Mouse (Mus musculus): ENCODE data around the gene Erg. TPM values are rescaled to one million over a fixed set of nuclear protein-coding genes. Genes with fewer than 3 reads are reported as not detected.

The Erg gene
- polyA plus RNA-seq, 1 experiment from 2014 or later = 1.4 TPM

GRCm38 (mm10) chr16:95478558-95478957 lies 107.8 kb downstream of the Erg start:
- WGBS = 86% methylated on average over 5 of the region's 5 CpGs
- no peak for ATAC-seq
- no peak overlapping the region for H3K4me3 ChIP-seq (ENCODE audit: low read depth, low read length)
- no peak overlapping the region for H3K27ac ChIP-seq (ENCODE audit: low read length)
- no peaks in the 10 kb centered on the region; the same call in 1 of the 2 replicates for H3K9me3 ChIP-seq (replicated peaks; ENCODE audit: control insufficient read depth, low read length, poor library complexity, severe bottlenecking)
- no peaks in the 10 kb centered on the region for H3K36me3 ChIP-seq (ENCODE audit: control insufficient read depth, insufficient read depth, low read length)
- no peak overlapping the region for H3K9ac ChIP-seq (ENCODE audit: low read depth, low read length)
- H3K4me1 ChIP-seq (ENCODE audit: control insufficient read depth, insufficient read depth, low read length) = no peaks in the 10 kb centered on the region
- H3K27me3 ChIP-seq (ENCODE audit: control insufficient read depth, insufficient read depth, low read depth, low read length) = no peaks in the 10 kb centered on the region
- no peak overlapping the region for H3K4me2 ChIP-seq (ENCODE audit: low read length)

GRCm38 (mm10) chr16:95475041-95475440 lies 111.4 kb downstream of the Erg start:
- no peaks in the 10 kb centered on the region for H3K27me3 ChIP-seq (ENCODE audit: control insufficient read depth, insufficient read depth, low read depth, low read length)
- WGBS = 85% methylated on average over 3 of the region's 3 CpGs
- no peak overlapping the region for H3K4me2 ChIP-seq (ENCODE audit: low read length)
- H3K9ac ChIP-seq (ENCODE audit: low read depth, low read length) = no peak overlapping the region
- no peaks in the 10 kb centered on the region for H3K4me1 ChIP-seq (ENCODE audit: control insufficient read depth, insufficient read depth, low read length)
- H3K27ac ChIP-seq (ENCODE audit: low read length) = no peak overlapping the region
- H3K36me3 ChIP-seq (ENCODE audit: control insufficient read depth, insufficient read depth, low read length) = no peaks in the 10 kb centered on the region
- ATAC-seq = no peak
- H3K4me3 ChIP-seq (ENCODE audit: low read depth, low read length) = no peak overlapping the region
- no peaks in the 10 kb centered on the region; the same call in 1 of the 2 replicates for H3K9me3 ChIP-seq (replicated peaks; ENCODE audit: control insufficient read depth, low read length, poor library complexity, severe bottlenecking)

- Histone ChIP-seq H3K4me3 (ENCODE audit: low read depth, low read length) (no peak overlapping the region), H3K27me3 (ENCODE audit: control insufficient read depth, insufficient read depth, low read depth, low read length) (no peaks in the 10 kb centered on the region), H3K4me2 (ENCODE audit: low read length) (no peak overlapping the region), H3K27ac (ENCODE audit: low read length) (no peak overlapping the region), H3K4me1 (ENCODE audit: control insufficient read depth, insufficient read depth, low read length) (no peaks in the 10 kb centered on the region), H3K9ac (ENCODE audit: low read depth, low read length) (no peak overlapping the region), H3K36me3 (ENCODE audit: control insufficient read depth, insufficient read depth, low read length) (no peaks in the 10 kb centered on the region), H3K9me3 (replicated peaks; ENCODE audit: control insufficient read depth, low read length, poor library complexity, severe bottlenecking) (no peaks in the 10 kb centered on the region; the same call in 1 of the 2 replicates)
- 93% methylated on average over 3 of the region's 3 CpGs for WGBS
- no peak for ATAC-seq
Observed at GRCm38 (mm10) chr16:95473946-95474345, 112.4 kb downstream of the Erg start.

GRCm38 (mm10) chr16:95472771-95473170 lies 113.6 kb downstream of the Erg start:
- WGBS = 90% methylated on average over 11 of the region's 11 CpGs
- no peak for ATAC-seq
- Histone ChIP-seq H3K4me2 (ENCODE audit: low read length) (no peak overlapping the region), H3K4me3 (ENCODE audit: low read depth, low read length) (no peak overlapping the region), H3K27ac (ENCODE audit: low read length) (no peak overlapping the region), H3K4me1 (ENCODE audit: control insufficient read depth, insufficient read depth, low read length) (peaks cover 8% of the 10 kb centered on the region; the same call in 1 of the 2 replicates), H3K36me3 (ENCODE audit: control insufficient read depth, insufficient read depth, low read length) (no peaks in the 10 kb centered on the region), H3K9me3 (replicated peaks; ENCODE audit: control insufficient read depth, low read length, poor library complexity, severe bottlenecking) (no peaks in the 10 kb centered on the region; the same call in 1 of the 2 replicates), H3K9ac (ENCODE audit: low read depth, low read length) (no peak overlapping the region), H3K27me3 (ENCODE audit: control insufficient read depth, insufficient read depth, low read depth, low read length) (no peaks in the 10 kb centered on the region)

- Histone ChIP-seq H3K27me3 (ENCODE audit: control insufficient read depth, insufficient read depth, low read depth, low read length) (no peaks in the 10 kb centered on the region), H3K27ac (ENCODE audit: low read length) (no peak overlapping the region), H3K36me3 (ENCODE audit: control insufficient read depth, insufficient read depth, low read length) (no peaks in the 10 kb centered on the region), H3K4me1 (ENCODE audit: control insufficient read depth, insufficient read depth, low read length) (peaks cover 8% of the 10 kb centered on the region; the same call in 1 of the 2 replicates), H3K9me3 (replicated peaks; ENCODE audit: control insufficient read depth, low read length, poor library complexity, severe bottlenecking) (no peaks in the 10 kb centered on the region; the same call in 1 of the 2 replicates), H3K4me2 (ENCODE audit: low read length) (no peak overlapping the region), H3K9ac (ENCODE audit: low read depth, low read length) (no peak overlapping the region), H3K4me3 (ENCODE audit: low read depth, low read length) (no peak overlapping the region)
- ATAC-seq = no peak
- 70% methylated on average over 9 of the region's 9 CpGs for WGBS
Observed at GRCm38 (mm10) chr16:95469262-95470139, 116.9 kb downstream of the Erg start.

- peaks cover 8% of the 10 kb centered on the region; the same call in 1 of the 2 replicates for H3K4me1 ChIP-seq (ENCODE audit: control insufficient read depth, insufficient read depth, low read length)
- 88% methylated on average over 2 of the region's 2 CpGs for WGBS
- 0 out of 2 replicates have a peak overlapping the region, but pooled peaks have one; percentile 26 for H3K27ac ChIP-seq (ENCODE audit: low read length)
- ATAC-seq = peak; percentile 54; the same call in 1 of the 2 replicates
- no peak overlapping the region for H3K4me3 ChIP-seq (ENCODE audit: low read depth, low read length)
- no peaks in the 10 kb centered on the region for H3K9me3 ChIP-seq (replicated peaks; ENCODE audit: control insufficient read depth, low read length, poor library complexity, severe bottlenecking)
- no peak overlapping the region for H3K9ac ChIP-seq (ENCODE audit: low read depth, low read length)
- H3K36me3 ChIP-seq (ENCODE audit: control insufficient read depth, insufficient read depth, low read length) = no peaks in the 10 kb centered on the region
- H3K4me2 ChIP-seq (ENCODE audit: low read length) = no peak overlapping the region
- H3K27me3 ChIP-seq (ENCODE audit: control insufficient read depth, insufficient read depth, low read depth, low read length) = no peaks in the 10 kb centered on the region
Observed at GRCm38 (mm10) chr16:95467893-95468292, 118.5 kb downstream of the Erg start.

GRCm38 (mm10) chr16:95466548-95466947 lies 119.8 kb downstream of the Erg start:
- H3K4me1 ChIP-seq (ENCODE audit: control insufficient read depth, insufficient read depth, low read length) = peaks cover 8% of the 10 kb centered on the region; the same call in 1 of the 2 replicates
- H3K9ac ChIP-seq (ENCODE audit: low read depth, low read length) = no peak overlapping the region
- no peak overlapping the region for H3K27ac ChIP-seq (ENCODE audit: low read length)
- H3K4me2 ChIP-seq (ENCODE audit: low read length) = no peak overlapping the region
- 92% methylated on average over 1 of the region's 1 CpGs for WGBS
- no peaks in the 10 kb centered on the region for H3K9me3 ChIP-seq (replicated peaks; ENCODE audit: control insufficient read depth, low read length, poor library complexity, severe bottlenecking)
- peak; percentile 66; the same call in 1 of the 2 replicates for ATAC-seq
- no peaks in the 10 kb centered on the region for H3K36me3 ChIP-seq (ENCODE audit: control insufficient read depth, insufficient read depth, low read length)
- no peak overlapping the region for H3K4me3 ChIP-seq (ENCODE audit: low read depth, low read length)
- no peaks in the 10 kb centered on the region for H3K27me3 ChIP-seq (ENCODE audit: control insufficient read depth, insufficient read depth, low read depth, low read length)

GRCm38 (mm10) chr16:95464609-95465008 lies 121.8 kb downstream of the Erg start:
- Histone ChIP-seq H3K4me3 (ENCODE audit: low read depth, low read length) (no peak overlapping the region), H3K9ac (ENCODE audit: low read depth, low read length) (no peak overlapping the region), H3K27me3 (ENCODE audit: control insufficient read depth, insufficient read depth, low read depth, low read length) (no peaks in the 10 kb centered on the region), H3K36me3 (ENCODE audit: control insufficient read depth, insufficient read depth, low read length) (no peaks in the 10 kb centered on the region), H3K27ac (ENCODE audit: low read length) (no peak overlapping the region), H3K4me2 (ENCODE audit: low read length) (no peak overlapping the region), H3K4me1 (ENCODE audit: control insufficient read depth, insufficient read depth, low read length) (peaks cover 8% of the 10 kb centered on the region; the same call in 1 of the 2 replicates), H3K9me3 (replicated peaks; ENCODE audit: control insufficient read depth, low read length, poor library complexity, severe bottlenecking) (no peaks in the 10 kb centered on the region)
- ATAC-seq = no peak
- WGBS = 64% methylated on average over 8 of the region's 8 CpGs

GRCm38 (mm10) chr16:95463796-95464195 lies 122.6 kb downstream of the Erg start:
- no peak overlapping the region for H3K4me3 ChIP-seq (ENCODE audit: low read depth, low read length)
- ATAC-seq = no peak
- no peak overlapping the region for H3K9ac ChIP-seq (ENCODE audit: low read depth, low read length)
- H3K4me1 ChIP-seq (ENCODE audit: control insufficient read depth, insufficient read depth, low read length) = peaks cover 8% of the 10 kb centered on the region; the same call in 1 of the 2 replicates
- no peaks in the 10 kb centered on the region for H3K27me3 ChIP-seq (ENCODE audit: control insufficient read depth, insufficient read depth, low read depth, low read length)
- H3K4me2 ChIP-seq (ENCODE audit: low read length) = no peak overlapping the region
- no peaks in the 10 kb centered on the region for H3K9me3 ChIP-seq (replicated peaks; ENCODE audit: control insufficient read depth, low read length, poor library complexity, severe bottlenecking)
- no peaks in the 10 kb centered on the region for H3K36me3 ChIP-seq (ENCODE audit: control insufficient read depth, insufficient read depth, low read length)
- no peak overlapping the region for H3K27ac ChIP-seq (ENCODE audit: low read length)
- WGBS = 62% methylated on average over 6 of the region's 6 CpGs
